Mouse (Mus musculus): ENCODE measurements at regions not wholly inside any gene's neighbourhood (a gene's known extent, or its start where the extent isn't known, plus 50 kb on each side); places are given as distances from the start of the nearest gene placed in this dataset.

- no peak for TF ChIP-seq GATA4 (IDR thresholded peaks at IDR 0.05; ENCODE audit: insufficient replicate concordance, low read length)
Observed at GRCm38 (mm10) chr12:71703146-71703902, 127.6 kb upstream of the Daam1 start.

DNA sequence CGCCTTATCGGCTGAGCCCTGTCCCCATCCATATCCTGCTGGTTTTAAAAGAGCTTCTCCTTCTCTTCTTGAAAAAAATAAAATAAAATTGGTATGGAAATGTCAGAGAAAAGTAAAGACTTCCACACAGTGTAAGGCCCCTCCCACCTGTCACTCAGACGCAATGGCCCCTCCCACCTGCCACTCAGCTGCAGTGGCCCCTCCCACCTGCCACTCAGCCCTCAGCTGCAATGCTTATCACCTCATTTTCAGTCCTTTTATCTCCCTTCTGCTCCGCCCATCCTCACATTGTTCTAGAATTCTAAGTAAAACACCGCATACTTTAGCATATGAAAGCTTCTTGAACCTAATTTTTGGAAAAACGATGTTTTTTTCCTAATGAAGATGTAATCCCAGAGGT lies 126.4 kb upstream of the Daam1 start:
- no peak for TF ChIP-seq GATA4 (IDR thresholded peaks at IDR 0.05; ENCODE audit: insufficient replicate concordance, low read length)

GRCm38 (mm10) chr12:71707727-71708369 lies 123.0 kb upstream of the Daam1 start:
- no peak for TF ChIP-seq GATA4 (IDR thresholded peaks at IDR 0.05; ENCODE audit: insufficient replicate concordance, low read length)

- TF ChIP-seq GATA4 (IDR thresholded peaks at IDR 0.05; ENCODE audit: insufficient replicate concordance, low read length): no peak
Observed at GRCm38 (mm10) chr12:71714606-71715005, 116.3 kb upstream of the Daam1 start.

- no peak; the same call in 1 of the 2 replicates for TF ChIP-seq GATA4 (IDR thresholded peaks at IDR 0.05; ENCODE audit: insufficient replicate concordance, low read length)
Observed at GRCm38 (mm10) chr12:71718911-71719310, 112.0 kb upstream of the Daam1 start.

DNA sequence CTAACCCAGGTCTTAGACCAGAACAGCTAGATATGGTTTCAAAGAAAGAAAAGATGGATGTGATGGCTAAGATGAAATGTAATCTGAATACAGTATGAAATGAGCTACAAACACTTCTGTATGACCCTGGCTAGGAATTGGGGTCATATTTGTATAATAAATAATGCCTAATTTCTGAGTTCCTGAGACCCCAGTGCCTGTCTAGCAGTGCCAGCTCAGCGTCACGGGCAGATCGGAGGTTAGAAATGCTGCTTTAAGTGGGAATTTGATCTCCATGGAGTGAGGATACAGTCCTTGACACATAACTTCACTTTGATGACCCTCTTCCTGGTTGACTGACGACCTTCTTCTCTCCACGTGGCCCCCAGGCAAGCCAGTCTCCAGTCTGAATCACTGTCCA lies 105.7 kb upstream of the Daam1 start:
- no peak for TF ChIP-seq GATA4 (IDR thresholded peaks at IDR 0.05; ENCODE audit: insufficient replicate concordance, low read length)

DNA sequence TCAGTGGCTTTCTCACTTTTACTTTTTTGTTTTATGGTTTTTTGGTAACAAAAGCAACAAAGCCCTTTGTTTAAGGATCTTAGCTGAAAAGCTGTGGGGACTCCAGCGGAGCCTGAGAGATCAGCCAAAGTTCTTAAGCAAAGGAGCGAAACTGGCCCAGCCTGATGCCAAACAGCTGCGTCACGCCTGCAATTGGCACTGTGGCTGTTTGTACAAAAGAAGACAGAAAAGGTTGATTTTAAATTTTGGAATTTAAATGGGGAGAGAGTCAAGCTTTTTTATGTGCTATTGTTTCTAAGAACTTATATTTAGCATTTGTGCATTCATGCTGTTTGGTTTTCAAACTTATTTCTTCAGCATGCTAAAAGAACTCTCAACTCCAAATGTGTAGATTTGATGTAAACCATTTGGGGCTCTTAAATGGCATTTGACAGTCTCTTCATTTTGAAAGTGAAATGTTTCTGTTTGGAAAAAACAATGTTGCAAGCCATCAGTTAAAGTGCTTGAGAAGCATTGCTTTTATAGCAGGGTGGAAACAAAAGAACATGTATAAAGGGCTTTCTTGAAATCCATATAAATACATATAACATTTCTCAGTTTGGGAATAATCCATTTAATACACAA lies 105.1 kb upstream of the Daam1 start:
- no peak for TF ChIP-seq GATA4 (IDR thresholded peaks at IDR 0.05; ENCODE audit: insufficient replicate concordance, low read length)

DNA sequence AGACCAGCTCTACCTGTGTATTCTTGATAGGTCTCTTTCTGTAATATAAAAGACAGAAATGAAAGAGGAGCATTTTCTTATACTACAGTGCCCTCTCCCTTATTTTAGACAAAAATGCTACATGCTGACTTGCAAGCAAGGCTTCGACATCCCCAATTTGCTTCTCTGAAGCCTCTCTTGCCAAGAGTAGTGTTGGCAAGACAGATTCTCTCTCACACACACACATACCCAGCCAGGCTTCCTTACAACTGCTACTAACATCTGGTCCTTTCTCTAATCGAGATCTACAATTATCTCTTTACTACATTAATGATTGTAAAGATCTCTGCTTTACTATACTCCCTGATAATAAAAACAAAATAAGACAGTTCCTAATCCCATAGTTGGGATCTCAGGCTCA lies 87.5 kb upstream of the Daam1 start:
- no peak for TF ChIP-seq GATA4 (IDR thresholded peaks at IDR 0.05; ENCODE audit: insufficient replicate concordance, low read length)

DNA sequence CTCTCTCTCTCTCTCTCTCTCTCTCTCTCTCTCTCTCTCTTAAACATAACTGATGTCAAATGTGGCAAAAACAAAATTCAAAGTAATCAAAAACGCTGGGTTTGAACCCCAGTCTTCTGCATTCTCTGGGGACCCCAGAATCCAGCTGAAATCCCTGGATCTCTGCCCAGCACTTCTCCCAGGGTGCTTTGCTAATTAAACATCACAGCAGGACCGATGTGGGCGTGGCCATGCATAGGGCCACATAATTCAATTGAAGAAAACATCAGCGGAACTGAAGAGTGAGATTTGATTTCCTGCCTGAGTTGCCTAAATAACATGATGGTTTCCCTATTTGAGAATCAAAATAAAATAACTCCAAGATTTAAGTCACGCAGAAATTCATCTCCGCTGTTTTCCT lies 84.9 kb upstream of the Daam1 start:
- no peak for TF ChIP-seq GATA4 (IDR thresholded peaks at IDR 0.05; ENCODE audit: insufficient replicate concordance, low read length)

- TF ChIP-seq GATA4 (IDR thresholded peaks at IDR 0.05; ENCODE audit: insufficient replicate concordance, low read length): no peak
Observed at GRCm38 (mm10) chr12:71747386-71747785, 83.5 kb upstream of the Daam1 start.

- TF ChIP-seq GATA4 (IDR thresholded peaks at IDR 0.05; ENCODE audit: insufficient replicate concordance, low read length): no peak
Observed at GRCm38 (mm10) chr12:71747831-71748368, 83.0 kb upstream of the Daam1 start.

DNA sequence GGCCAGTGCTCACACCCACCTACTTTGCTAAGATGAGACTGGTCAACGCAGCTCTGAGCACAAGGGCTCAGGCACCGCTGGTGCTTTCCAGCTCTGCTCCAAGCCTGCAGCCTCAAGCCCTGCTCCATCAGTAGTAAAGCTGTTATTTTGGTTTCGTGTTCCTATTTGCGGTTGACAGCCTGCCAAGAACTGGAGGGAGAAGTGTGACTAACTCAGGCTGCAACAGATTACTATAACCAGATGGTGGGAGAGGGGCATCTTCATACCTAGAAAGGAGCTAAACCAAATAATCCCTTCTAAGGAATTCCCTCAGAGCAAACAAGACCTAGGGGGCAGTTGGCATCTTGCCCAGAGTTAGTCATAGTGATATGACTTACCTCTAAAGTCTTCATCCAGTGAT lies 82.1 kb upstream of the Daam1 start:
- TF ChIP-seq GATA4 (IDR thresholded peaks at IDR 0.05; ENCODE audit: insufficient replicate concordance, low read length): no peak

- TF ChIP-seq GATA4 (IDR thresholded peaks at IDR 0.05; ENCODE audit: insufficient replicate concordance, low read length): no peak
Observed at GRCm38 (mm10) chr12:71749668-71750067, 81.2 kb upstream of the Daam1 start.

GRCm38 (mm10) chr12:71752741-71753260 lies 78.1 kb upstream of the Daam1 start:
- TF ChIP-seq GATA4 (IDR thresholded peaks at IDR 0.05; ENCODE audit: insufficient replicate concordance, low read length): no peak; the same call in 1 of the 2 replicates

GRCm38 (mm10) chr12:71753276-71753675 lies 77.6 kb upstream of the Daam1 start:
- peak; percentile 71; the same call in 1 of the 2 replicates for TF ChIP-seq GATA4 (IDR thresholded peaks at IDR 0.05; ENCODE audit: insufficient replicate concordance, low read length)

DNA sequence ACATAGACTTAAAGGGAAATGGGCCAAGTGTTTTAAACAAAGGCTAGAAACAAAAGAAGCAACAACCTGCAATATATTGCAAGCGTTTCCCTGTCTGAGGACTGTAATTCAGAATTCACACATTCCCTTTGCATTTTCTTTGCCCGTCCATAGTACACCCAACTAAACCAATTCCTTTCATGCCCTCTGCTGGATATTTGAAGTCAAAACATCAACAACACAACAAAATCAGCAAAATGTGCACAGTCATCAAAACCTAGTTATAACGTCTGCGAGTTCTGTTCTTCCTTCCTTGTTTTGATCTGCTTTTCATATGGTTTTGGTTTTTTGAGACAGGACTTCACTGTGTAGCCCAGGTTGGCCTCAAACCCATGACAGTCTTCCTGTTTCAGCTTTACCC lies 67.7 kb upstream of the Daam1 start:
- no peak for TF ChIP-seq GATA4 (IDR thresholded peaks at IDR 0.05; ENCODE audit: insufficient replicate concordance, low read length)

Data from liver, adult (tissue).